Mouse (Mus musculus): ENCODE results near the gene Cdh4.

The Cdh4 gene

DNA sequence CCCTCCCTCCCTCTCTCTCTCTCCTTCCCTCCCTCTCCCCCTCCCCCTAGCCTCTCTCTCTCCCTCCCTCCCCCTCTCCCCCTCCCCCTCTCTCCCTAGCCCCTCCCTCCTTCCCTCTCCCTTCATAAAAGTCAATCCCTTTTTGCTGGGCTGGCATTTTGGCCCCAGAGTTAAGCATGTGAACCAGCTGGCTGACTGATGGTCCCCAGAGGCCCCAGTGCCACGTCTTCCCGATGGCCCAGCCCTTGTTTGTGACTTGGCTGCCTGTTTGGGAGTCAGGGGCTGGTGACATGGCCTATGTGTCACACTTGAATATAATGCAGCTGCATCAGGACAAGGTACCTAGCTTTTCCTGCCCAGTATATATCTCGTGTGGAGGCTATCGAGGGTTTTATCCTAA, 96.3 kb downstream of the Cdh4 start:
- H3K36me3 ChIP-seq (ENCODE audit: control insufficient read depth, insufficient read depth, low read length, poor library complexity, severe bottlenecking) = no peaks in the 10 kb centered on the region
- DNase-seq (ENCODE audit: low read depth, low spot score) = no peak
- H3K27me3 ChIP-seq (ENCODE audit: control insufficient read depth, insufficient read depth, low read length, poor library complexity, severe bottlenecking) = no peaks in the 10 kb centered on the region

DNA sequence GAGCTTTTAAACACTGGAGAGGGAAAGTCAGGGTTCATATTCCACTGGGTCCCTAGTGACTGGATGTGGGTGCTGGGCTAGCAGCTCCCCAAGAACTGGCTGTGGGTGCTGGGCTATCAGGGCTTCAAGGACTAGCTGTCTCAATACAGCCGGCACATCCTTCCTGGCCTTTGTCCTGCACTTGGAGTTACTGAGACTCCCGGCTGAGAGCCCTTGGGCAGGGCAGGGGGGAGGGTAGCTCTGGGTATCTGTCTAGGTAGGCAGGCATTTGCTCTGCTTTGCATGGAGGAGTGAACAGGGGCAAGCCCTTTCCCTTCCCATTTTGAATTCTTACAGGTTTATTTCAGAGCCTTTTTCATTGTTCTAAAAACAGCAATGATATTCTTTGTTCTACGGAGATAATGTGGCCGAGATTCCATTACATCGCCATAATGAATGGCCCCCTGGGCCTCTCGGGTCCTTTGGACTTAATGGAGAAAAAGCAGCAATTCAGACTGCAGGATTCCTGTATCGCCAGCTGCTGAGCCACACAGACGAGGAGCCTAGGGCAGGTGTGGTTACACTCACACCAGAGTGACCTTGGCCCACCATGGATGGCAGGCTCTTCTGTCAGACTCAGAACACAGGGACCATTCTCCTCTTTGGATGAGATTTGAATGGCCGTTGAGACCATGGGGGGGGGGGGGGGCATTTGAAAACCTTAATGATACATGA, 97.5 kb downstream of the Cdh4 start:
- DNase-seq (ENCODE audit: low read depth, low spot score) = no peak
- no peaks in the 10 kb centered on the region for H3K36me3 ChIP-seq (ENCODE audit: control insufficient read depth, insufficient read depth, low read length, poor library complexity, severe bottlenecking)
- no peaks in the 10 kb centered on the region for H3K27me3 ChIP-seq (ENCODE audit: control insufficient read depth, insufficient read depth, low read length, poor library complexity, severe bottlenecking)

DNA sequence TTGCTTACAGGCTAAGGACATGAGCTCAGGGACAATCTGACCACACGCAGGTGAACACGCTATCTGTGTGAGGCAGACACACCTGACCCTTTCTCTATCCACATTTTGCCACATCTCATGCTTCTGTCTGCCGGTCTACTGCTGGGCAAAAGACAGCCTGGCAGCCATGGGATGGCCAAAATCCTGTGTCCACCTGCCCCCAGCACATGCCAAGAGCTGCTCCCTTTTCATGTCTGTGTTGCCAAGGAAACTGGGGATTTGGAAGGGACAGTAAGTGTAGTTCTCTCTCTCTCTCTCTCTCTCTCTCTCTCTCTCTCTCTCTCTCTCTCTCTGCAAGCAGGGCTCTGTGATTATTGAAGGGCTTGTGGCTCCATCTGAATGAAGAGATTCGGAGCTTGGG, 98.9 kb downstream of the Cdh4 start:
- Histone ChIP-seq H3K36me3 (ENCODE audit: control insufficient read depth, insufficient read depth, low read length, poor library complexity, severe bottlenecking) (no peaks in the 10 kb centered on the region), H3K27me3 (ENCODE audit: control insufficient read depth, insufficient read depth, low read length, poor library complexity, severe bottlenecking) (no peaks in the 10 kb centered on the region)
- DNase-seq (ENCODE audit: low read depth, low spot score) = no peak

DNA sequence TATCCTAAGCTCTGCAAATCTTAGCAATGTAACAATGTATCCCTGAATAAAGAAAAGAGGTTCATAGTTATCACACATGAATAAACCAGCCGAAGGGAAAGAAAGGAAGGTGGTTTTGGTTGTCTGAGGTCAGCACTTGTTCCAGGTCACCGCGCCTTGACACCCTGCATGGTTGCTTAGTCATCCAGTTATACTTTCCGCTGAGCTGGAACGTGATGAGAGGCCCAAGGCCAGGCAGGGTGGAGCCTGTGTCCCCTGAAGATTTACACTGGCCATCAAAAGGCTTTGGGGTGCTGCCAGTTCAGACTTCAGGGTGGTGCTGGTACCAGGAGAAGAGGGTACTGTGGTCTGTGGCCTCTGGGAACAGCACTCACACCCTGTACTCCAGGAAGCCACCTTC, 105.4 kb downstream of the Cdh4 start:
- Histone ChIP-seq H3K27me3 (ENCODE audit: control insufficient read depth, insufficient read depth, low read length, poor library complexity, severe bottlenecking) (no peaks in the 10 kb centered on the region), H3K36me3 (ENCODE audit: control insufficient read depth, insufficient read depth, low read length, poor library complexity, severe bottlenecking) (no peaks in the 10 kb centered on the region)
- no peak for DNase-seq (ENCODE audit: low read depth, low spot score)

DNA sequence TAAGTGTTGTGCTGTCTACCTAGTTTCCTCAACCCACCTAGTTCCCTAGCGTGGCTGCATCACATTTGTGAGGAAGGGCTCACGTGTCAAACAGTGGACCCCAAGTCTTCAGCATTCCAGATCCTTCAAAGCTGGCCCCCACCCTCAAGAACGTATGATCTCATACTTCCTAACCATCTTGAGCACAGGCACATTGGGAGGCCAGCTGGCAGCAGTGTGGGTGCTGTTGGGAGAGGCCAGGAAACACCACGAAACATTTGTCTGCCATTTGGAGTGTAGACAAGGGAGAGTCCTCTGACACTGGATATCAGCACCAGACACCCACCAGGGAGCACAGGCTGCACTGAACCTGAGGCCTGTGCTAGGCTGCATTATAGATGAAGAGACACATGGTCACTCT, 113.7 kb downstream of the Cdh4 start:
- no peak for DNase-seq (ENCODE audit: low read depth, low spot score)
- Histone ChIP-seq H3K27me3 (ENCODE audit: control insufficient read depth, insufficient read depth, low read length, poor library complexity, severe bottlenecking) (no peaks in the 10 kb centered on the region), H3K36me3 (ENCODE audit: control insufficient read depth, insufficient read depth, low read length, poor library complexity, severe bottlenecking) (no peaks in the 10 kb centered on the region)

DNA sequence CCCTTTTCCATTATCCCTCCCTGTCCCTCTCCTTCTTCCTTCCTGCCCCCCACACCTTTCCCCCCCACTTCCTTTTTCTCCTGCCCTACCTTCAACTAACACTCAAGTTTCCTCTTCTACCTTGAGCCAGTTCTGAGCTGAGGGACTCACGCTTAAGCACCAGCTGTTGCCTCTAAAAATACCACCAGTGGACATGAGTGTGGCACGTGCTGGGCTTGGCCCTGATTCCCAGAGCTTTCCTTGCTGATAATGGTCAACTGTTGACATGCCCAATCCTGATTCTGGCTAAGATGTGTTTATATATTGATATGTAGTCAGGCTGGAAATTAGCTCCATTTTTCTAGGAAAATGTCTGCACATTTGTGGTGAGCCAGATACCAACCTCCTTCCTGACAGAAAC, 120.1 kb downstream of the Cdh4 start:
- Histone ChIP-seq H3K36me3 (ENCODE audit: control insufficient read depth, insufficient read depth, low read length, poor library complexity, severe bottlenecking) (no peaks in the 10 kb centered on the region), H3K27me3 (ENCODE audit: control insufficient read depth, insufficient read depth, low read length, poor library complexity, severe bottlenecking) (no peaks in the 10 kb centered on the region)
- no peak for DNase-seq (ENCODE audit: low read depth, low spot score)

DNA sequence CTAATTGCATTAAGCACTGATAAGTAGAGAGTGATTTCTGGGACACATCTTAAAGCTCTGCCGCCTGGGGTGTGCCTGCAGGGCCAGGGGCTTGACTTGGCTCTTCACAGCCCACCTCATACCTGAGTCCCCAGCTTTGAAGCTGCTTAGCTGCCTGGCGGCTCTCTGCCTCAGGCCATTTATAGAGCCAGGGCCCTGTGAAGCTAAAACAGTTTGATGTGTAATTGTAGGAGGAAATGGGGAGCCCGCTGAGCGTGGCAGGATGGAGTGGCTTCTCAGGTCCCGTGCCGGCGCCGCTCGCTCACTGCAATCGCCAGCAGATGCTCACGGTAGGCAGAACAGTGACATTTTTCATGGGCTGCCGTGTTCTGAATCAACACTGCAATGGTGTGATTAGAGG, 123.4 kb downstream of the Cdh4 start:
- no peak for DNase-seq (ENCODE audit: low read depth, low spot score)
- Histone ChIP-seq H3K36me3 (ENCODE audit: control insufficient read depth, insufficient read depth, low read length, poor library complexity, severe bottlenecking) (no peaks in the 10 kb centered on the region), H3K27me3 (ENCODE audit: control insufficient read depth, insufficient read depth, low read length, poor library complexity, severe bottlenecking) (no peaks in the 10 kb centered on the region)

DNA sequence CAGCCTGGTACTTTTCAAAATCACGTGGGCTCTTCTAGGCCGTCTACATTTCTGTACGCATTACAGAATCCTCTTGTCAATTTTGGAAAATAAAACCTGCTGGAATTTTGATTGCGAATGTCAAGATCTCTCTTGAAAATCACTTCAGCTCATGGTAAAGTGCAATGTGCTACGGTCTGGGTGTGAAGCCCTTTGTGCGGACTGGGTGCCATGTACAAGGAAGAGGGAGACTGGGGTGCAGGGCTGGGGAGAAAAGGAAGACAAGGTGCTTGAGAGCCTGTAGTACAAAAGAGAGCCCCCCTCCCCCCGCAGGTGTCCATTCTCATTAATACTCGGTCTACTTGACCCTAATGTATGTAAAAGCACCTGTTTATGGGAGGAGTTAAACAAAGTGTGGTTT, 125.7 kb downstream of the Cdh4 start:
- Histone ChIP-seq H3K27me3 (ENCODE audit: control insufficient read depth, insufficient read depth, low read length, poor library complexity, severe bottlenecking) (no peaks in the 10 kb centered on the region), H3K36me3 (ENCODE audit: control insufficient read depth, insufficient read depth, low read length, poor library complexity, severe bottlenecking) (no peaks in the 10 kb centered on the region)
- no peak for DNase-seq (ENCODE audit: low read depth, low spot score)

DNA sequence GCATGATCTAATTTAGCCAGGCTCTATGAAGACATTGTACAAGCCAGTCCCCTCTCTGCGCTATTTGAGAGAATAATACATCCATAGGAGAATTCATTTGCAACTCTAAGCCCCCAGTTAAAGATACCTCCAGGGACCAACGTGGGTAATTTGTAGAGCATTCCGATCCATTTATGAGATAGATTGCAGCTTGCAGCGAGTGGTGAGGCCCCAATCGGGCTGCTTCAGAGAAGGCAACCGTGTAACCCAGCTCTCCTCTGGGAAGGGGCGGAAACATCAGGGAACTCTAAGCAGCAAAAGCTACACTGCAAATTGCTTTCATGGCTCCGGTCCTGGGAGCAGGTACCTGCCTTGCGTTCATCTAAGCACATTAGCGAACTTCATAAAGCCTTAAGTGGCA, 126.9 kb downstream of the Cdh4 start:
- Histone ChIP-seq H3K36me3 (ENCODE audit: control insufficient read depth, insufficient read depth, low read length, poor library complexity, severe bottlenecking) (no peaks in the 10 kb centered on the region), H3K27me3 (ENCODE audit: control insufficient read depth, insufficient read depth, low read length, poor library complexity, severe bottlenecking) (no peaks in the 10 kb centered on the region)
- DNase-seq (ENCODE audit: low read depth, low spot score) = no peak

DNA sequence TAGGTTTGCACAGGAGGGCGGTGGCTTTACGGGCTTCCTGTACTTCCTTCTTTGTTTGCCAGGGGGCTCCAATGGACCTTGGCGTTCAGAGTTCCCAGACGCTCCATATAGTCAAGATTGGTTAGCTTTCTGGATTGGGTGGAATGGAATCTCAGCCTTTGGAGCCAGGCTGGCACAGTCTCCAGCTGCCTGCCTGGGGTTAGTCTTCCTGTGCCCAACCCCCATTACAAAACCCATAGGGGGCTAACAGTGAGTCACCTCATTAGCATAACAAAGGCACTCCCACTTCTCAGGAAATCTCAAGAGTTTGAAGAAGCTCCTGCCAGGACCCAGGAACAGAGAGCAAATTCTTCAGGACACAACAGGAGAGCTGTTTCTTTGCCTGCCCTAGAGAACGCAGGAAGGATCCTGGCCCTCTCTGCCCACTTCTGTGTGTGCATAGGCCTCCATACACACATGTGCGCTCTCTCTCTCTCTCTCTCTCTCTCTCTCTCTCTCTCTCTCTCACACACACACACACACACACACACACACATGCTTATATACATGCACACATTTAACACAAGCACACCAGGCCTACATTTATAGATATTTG, 129.0 kb downstream of the Cdh4 start:
- no peaks in the 10 kb centered on the region for H3K36me3 ChIP-seq (ENCODE audit: control insufficient read depth, insufficient read depth, low read length, poor library complexity, severe bottlenecking)
- DNase-seq (ENCODE audit: low read depth, low spot score) = no peak
- no peaks in the 10 kb centered on the region for H3K27me3 ChIP-seq (ENCODE audit: control insufficient read depth, insufficient read depth, low read length, poor library complexity, severe bottlenecking)

DNA sequence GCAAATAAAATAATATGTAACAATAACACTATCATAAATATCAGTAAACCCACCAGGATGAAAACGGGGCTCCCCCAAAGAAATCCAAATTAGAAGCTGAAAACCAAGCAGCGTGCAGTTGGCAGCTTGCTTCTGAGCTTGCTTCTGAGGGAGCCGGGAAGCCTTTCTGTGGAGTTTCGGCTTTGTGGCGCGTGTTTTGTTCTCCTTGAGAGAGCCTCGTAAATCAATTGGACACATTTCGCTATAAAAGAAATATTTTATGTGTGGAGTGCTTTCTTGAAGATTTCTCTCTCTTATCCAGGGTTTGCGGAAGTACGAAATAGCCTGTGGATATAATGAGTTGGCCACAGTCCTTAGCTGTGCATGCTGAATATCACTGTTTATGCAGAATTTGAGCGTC, 131.1 kb downstream of the Cdh4 start:
- no peak for DNase-seq (ENCODE audit: low read depth, low spot score)
- no peaks in the 10 kb centered on the region for H3K36me3 ChIP-seq (ENCODE audit: control insufficient read depth, insufficient read depth, low read length, poor library complexity, severe bottlenecking)
- H3K27me3 ChIP-seq (ENCODE audit: control insufficient read depth, insufficient read depth, low read length, poor library complexity, severe bottlenecking) = no peaks in the 10 kb centered on the region

DNA sequence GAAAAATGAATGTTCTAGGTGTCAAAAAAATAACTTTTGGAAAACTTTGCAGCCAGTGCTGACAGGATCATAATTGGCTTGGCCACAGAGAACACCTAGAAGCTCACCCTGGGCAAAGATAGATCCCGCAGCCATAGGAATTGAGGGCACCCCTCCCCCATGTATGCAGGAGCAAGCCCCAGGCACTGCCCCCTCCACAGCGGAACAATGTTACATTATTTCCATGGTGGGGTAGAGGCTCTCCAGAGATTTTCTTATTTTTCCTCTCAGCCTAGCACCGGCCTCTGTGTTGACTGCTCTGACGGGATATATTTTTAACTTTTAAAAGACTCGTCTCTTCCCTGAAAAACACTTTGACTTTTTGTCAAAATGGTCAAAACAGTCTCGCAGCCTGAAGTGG, 131.6 kb downstream of the Cdh4 start:
- H3K36me3 ChIP-seq (ENCODE audit: control insufficient read depth, insufficient read depth, low read length, poor library complexity, severe bottlenecking) = no peaks in the 10 kb centered on the region

DNA sequence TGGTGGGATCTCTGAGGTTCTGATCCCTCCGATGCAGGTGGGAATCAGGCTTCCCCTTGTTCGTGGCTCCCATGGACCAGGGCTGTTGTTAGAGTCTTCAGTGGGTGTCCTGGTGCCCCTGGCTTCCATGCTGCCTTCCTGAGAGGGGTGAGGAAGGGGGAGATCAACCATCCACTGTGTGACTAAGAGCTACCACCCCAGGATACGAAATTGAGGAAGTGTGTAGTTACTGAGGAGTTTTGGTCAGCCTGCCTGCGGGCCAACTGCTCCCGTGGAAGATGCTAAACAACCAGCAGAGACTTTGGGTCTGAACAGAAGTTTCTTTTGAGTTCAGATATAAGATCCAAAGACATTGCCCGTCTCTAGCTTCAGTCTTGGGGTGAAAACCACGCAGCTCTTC, 133.4 kb downstream of the Cdh4 start:
- no peaks in the 10 kb centered on the region for H3K27me3 ChIP-seq (ENCODE audit: control insufficient read depth, insufficient read depth, low read length, poor library complexity, severe bottlenecking)
- no peaks in the 10 kb centered on the region for H3K36me3 ChIP-seq (ENCODE audit: control insufficient read depth, insufficient read depth, low read length, poor library complexity, severe bottlenecking)
- DNase-seq (ENCODE audit: low read depth, low spot score) = no peak

More for the DNA sequence above, 131.6 kb downstream of the Cdh4 start:
- H3K27me3 ChIP-seq (ENCODE audit: control insufficient read depth, insufficient read depth, low read length, poor library complexity, severe bottlenecking) = no peaks in the 10 kb centered on the region
- no peak for DNase-seq (ENCODE audit: low read depth, low spot score)

DNA sequence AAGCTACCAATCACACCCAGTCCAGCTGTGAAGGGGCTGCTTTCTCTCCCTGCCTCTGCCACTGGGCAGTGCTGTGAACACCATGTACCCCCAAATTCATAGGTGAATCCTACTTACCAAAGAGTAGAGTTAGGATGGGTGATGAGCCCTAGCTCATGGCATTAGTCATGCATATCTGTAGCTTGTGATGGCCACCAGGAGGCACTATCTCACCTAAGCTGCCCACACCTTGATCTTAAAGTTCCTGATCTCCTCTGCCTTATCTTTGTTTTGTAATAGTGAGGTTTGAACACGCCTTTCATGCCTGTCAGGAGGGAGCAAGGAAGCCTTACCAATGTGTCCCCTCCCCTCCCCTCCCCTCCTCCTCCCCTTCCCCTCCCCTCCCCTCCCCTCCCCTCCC, 134.0 kb downstream of the Cdh4 start:
- Histone ChIP-seq H3K27me3 (ENCODE audit: control insufficient read depth, insufficient read depth, low read length, poor library complexity, severe bottlenecking) (no peaks in the 10 kb centered on the region), H3K36me3 (ENCODE audit: control insufficient read depth, insufficient read depth, low read length, poor library complexity, severe bottlenecking) (no peaks in the 10 kb centered on the region)
- no peak for DNase-seq (ENCODE audit: low read depth, low spot score)

DNA sequence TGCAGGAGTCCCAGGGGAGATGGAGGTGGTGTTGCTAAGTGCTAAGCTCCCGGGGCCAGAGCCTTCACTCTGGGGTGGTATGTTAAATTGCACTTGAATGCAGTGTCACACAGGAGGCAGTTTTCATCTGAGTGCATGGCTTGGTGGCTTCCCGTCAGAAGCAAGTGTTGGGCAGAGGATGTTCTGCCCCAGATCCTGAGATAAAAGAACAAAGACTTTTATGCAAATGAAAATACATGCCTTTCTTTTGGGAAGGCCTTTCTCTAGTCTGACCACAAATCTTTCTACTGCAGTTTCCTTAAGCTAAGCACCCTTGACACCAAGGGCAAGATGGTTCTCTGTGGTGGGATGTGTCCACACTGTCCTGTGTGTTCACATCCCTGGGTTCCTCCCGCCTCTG, 136.1 kb downstream of the Cdh4 start:
- H3K27me3 ChIP-seq (ENCODE audit: control insufficient read depth, insufficient read depth, low read length, poor library complexity, severe bottlenecking) = no peaks in the 10 kb centered on the region
- no peaks in the 10 kb centered on the region for H3K36me3 ChIP-seq (ENCODE audit: control insufficient read depth, insufficient read depth, low read length, poor library complexity, severe bottlenecking)
- DNase-seq (ENCODE audit: low read depth, low spot score) = no peak

DNA sequence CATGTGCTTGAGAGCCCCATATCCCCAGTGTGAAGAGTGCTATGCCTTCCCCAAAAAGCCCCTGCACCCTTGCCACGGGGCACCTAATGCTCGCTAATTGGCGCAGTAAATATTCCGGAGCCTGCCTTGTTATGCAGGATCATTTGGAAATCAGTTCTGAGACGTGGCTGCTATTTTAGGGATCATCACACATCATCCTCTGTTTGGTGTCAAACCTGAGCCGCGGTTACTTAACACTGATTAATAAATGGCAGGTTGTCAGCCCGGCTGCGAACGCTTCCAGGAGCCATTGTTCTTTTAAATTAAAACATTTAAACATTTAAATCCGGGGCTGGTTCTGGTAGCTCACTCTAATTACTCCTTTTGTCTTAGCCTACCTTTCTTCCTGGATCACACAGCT, 136.6 kb downstream of the Cdh4 start:
- Histone ChIP-seq H3K27me3 (ENCODE audit: control insufficient read depth, insufficient read depth, low read length, poor library complexity, severe bottlenecking) (no peaks in the 10 kb centered on the region), H3K36me3 (ENCODE audit: control insufficient read depth, insufficient read depth, low read length, poor library complexity, severe bottlenecking) (no peaks in the 10 kb centered on the region)
- DNase-seq (ENCODE audit: low read depth, low spot score) = no peak
